Mouse (Mus musculus): ENCODE results near the gene Ccdc183.

DNA sequence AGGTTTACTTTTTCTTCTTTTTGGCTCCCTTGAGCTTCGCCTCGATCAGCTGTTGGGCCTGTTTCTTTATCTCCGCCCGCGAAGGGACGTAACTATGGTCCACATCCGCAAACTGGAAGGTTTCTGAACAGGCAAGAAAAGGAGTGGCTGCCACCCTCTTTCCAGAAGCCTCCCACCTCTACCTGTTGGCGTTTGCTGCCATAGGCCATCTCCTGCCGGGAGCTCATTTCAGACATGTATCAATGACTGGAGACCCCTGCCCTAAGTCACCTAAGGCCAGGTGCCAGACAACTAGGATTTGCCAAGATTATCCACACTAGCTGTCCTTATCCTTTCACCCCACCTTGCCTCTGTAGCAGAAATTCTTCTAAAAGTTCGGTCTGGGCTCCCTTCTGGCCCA lies 8.8 kb downstream of the Ccdc183 start:
- TF ChIP-seq CTCF (conservative IDR thresholded peaks at IDR 0.05; ENCODE audit: low read length) (no peak), POU5F1 (IDR thresholded peaks at IDR 0.05; ENCODE audit: borderline replicate concordance, low read length) (no peak), NANOG (IDR thresholded peaks at IDR 0.05; ENCODE audit: borderline replicate concordance, low read length) (no peak)
